Mouse (Mus musculus) intestine, embryonic 16.5 days (tissue): Measurements from ENCODE around the gene Slc16a6. TPM values are rescaled to one million over a fixed set of nuclear protein-coding genes. Genes with fewer than 3 reads are reported as not detected.

Experiments used
- ATAC-seq: fragments of 200-750 bp; cut with Nextera tagmentation; 2 replicates; pipeline ENCODE4 v1.8.0; 2017; ENCODE audit warnings: moderate TSS enrichment, moderate library complexity
- H3K27ac ChIP-seq: fragments of 300-500 bp; sonication (generic); 2 replicates; pipeline ENCODE4 v1.5.1; 2014; ENCODE audit warnings: mild to moderate bottlenecking, low read length
- H3K27me3 ChIP-seq: fragments of 300-500 bp; sonication (generic); replicated peaks from 2 replicates; pipeline ENCODE4 v1.6.1; 2014; ENCODE audit warnings: low read length, control low read depth, mixed read lengths; ENCODE audit not compliant: control insufficient read depth, insufficient read depth
- H3K36me3 ChIP-seq: fragments of 300-500 bp; sonication (generic); 2 replicates; pipeline ENCODE4 v1.6.1; 2014; ENCODE audit warnings: low read length, control low read depth; ENCODE audit not compliant: control insufficient read depth, insufficient read depth
- H3K4me1 ChIP-seq: fragments of 300-500 bp; sonication (generic); 2 replicates; pipeline ENCODE4 v1.6.1; 2014; ENCODE audit warnings: low read length, control low read depth, mixed read lengths; ENCODE audit not compliant: control insufficient read depth, insufficient read depth
- H3K4me2 ChIP-seq: fragments of 300-500 bp; sonication (generic); 2 replicates; pipeline ENCODE4 v1.6.1; 2014; ENCODE audit warnings: low read depth, low read length, control low read depth
- H3K4me3 ChIP-seq: fragments of 300-500 bp; sonication (generic); 2 replicates; pipeline ENCODE4 v1.5.1; 2014; ENCODE audit warnings: mild to moderate bottlenecking, low read length
- H3K9ac ChIP-seq: fragments of 300-500 bp; sonication (generic); 2 replicates; pipeline ENCODE4 v1.6.1; 2014; ENCODE audit warnings: low read depth, low read length
- H3K9me3 ChIP-seq: fragments of 300-500 bp; sonication (generic); 2 replicates; pipeline ENCODE4 v1.6.1; 2016; ENCODE audit warnings: low read length, control low read depth; ENCODE audit not compliant: control insufficient read depth
- WGBS: fragments of 180-500 bp; shearing (Covaris S2); extraction: QIAGEN DNeasy Blood & Tissue Kit; methylation state at CpG from one replicate; pipeline ENCODE4 v1.1.7; 2014; 5-methylcytosine and 5-hydroxymethylcytosine counted together
- microRNA-seq: library from miRNA; unstranded; fragments of <30 nt; microRNA quantifications from one replicate; pipeline ENCODE4, GENCODE M21; 2016
- polyA plus RNA-seq: library from polyadenylated mRNA; unstranded; fragments of >200 nt; fragmentation: Nextera tagmentation; extraction: Ambion mirVana; gene quantifications from 2 replicates; pipeline ENCODE4 v1.2.1, GENCODE M21; 2015

The Slc16a6 gene
- polyA plus RNA-seq, 1 experiment from 2014 or later: 26.6 TPM

DNA sequence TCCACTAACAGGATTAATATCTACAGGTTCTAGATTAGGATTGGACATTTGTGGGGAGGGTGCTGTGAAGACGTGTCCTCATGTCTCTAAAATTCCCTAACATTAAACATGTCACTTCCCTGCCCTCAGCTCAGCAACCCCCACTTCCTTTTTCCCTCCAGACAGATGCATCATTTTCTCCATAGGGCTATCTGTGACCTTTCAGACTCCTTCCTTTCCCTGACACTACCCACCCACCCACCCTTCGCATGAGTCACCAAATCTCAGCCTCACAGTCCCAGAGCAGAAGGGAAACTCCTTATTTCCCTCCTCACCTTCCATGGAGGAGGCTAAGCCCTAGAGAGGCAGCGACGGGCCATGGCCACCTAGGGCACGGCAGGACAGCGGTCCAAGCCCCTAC is 59.8 kb downstream of the Slc16a6 start, which contains the start of gene 9930022D16Rik:
9930022D16Rik (plus strand) TSS at position 301 of the 400 bp plus-strand sequence.
- Histone ChIP-seq H3K27ac (no peak within 1 kb of the TSS), H3K9me3 (no peaks in the 10 kb centered on the region), H3K4me3 (no peak within 1 kb of the TSS), H3K9ac (no peak within 1 kb of the TSS), H3K4me1 (no peaks in the 10 kb centered on the region), H3K27me3 (no peaks in the 10 kb centered on the region), H3K36me3 (no peaks in the 10 kb centered on the region), H3K4me2 (no peak within 1 kb of the TSS)
- 81% methylated on average over 6 of the region's 6 CpGs for WGBS
- ATAC-seq: no peak

DNA sequence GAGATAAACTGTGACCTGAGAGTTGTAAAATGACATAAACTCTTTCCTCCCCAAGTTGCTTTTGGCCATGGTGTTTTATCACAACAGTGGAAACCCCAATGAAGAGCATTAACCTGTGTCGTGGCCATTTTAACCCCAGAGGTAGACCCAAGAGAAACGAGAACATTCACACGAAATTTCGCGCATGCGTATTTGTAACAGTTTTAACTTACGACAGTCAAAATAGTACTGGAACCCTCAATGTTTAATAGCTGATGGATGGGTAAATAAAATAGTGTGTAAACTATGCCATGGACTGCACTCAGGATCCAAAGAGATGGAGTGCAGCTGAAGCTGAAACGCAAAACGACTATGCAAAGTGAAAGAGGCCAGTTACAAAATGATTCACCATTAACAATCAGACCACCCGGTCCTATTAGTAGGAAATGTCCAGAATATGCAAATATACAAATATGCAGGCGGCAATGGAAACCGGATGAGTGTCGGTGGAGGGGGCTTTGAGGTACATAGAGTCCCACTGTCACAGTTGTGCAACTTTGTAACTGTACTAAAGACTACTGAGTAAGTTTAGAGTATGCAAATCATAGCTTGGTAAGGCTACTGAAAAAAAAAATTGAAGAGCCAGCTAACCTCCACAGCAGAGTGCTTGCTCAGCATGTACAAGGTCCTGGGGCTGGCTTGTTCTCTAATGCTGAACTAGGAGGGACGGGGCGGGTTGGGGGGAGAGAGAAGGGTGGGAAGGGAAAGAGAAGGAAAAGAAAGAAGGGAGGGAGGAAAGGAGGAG is 63.0 kb downstream of the Slc16a6 start:
- WGBS: 78% methylated on average over 15 of the region's 15 CpGs
- H3K4me3 ChIP-seq: no peak overlapping the region
- H3K27ac ChIP-seq: no peak overlapping the region
- no peaks in the 10 kb centered on the region for H3K9me3 ChIP-seq
- no peak for ATAC-seq
- no peaks in the 10 kb centered on the region for H3K4me1 ChIP-seq
- H3K4me2 ChIP-seq: no peak overlapping the region
- no peak overlapping the region for H3K9ac ChIP-seq
- no peaks in the 10 kb centered on the region for H3K36me3 ChIP-seq
- H3K27me3 ChIP-seq: no peaks in the 10 kb centered on the region

DNA sequence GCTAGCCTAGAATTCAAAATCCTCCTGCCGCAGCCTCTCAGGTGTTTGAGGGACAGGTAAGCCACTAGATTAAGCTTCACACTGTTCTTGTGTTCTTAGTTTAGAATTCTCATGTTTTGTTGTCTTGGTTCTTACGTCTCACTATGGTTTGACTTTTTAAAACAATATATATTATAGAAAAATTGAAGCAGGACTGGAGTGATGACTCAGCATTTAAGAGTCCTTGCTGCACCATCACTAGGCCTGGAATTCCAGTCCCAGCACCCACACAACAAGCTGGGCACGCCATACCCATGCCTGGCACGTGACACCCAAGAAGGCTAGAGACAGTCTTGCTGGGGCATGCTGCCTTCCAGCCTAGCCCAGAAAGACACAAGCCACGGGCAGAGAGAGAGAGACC is 67.0 kb downstream of the Slc16a6 start:
- Histone ChIP-seq H3K4me2 (no peak overlapping the region), H3K36me3 (no peaks in the 10 kb centered on the region), H3K9me3 (no peaks in the 10 kb centered on the region), H3K27ac (no peak overlapping the region), H3K4me1 (no peaks in the 10 kb centered on the region), H3K9ac (no peak overlapping the region), H3K27me3 (no peaks in the 10 kb centered on the region), H3K4me3 (no peak overlapping the region)
- 90% methylated on average over 5 of the region's 5 CpGs for WGBS
- ATAC-seq: no peak

Small RNA genes lying within 50 kb of the gene (microRNA-seq; reads per million reads assigned to microRNA genes)
- gene Gm25540: not detected

Other genes with a start within 250 kb of the Slc16a6 start
- 3.5 and 3.8 TPM in 2 replicates for gene Rgs9, start 175.5 kb downstream of the Slc16a6 start, polyA plus RNA-seq
- gene Gna13, start 110.8 kb downstream of the Slc16a6 start, polyA plus RNA-seq: 36.1 and 39.6 TPM in 2 replicates
- gene 9930022D16Rik, start 59.7 kb downstream of the Slc16a6 start, polyA plus RNA-seq: not detected in 2 replicates
- gene Amz2, start 47.7 kb downstream of the Slc16a6 start, polyA plus RNA-seq: 35.9 and 39.1 TPM in 2 replicates
- gene Arsg, start 224 bp downstream of the Slc16a6 start, polyA plus RNA-seq: 3.1 and 4.6 TPM in 2 replicates
- gene Wipi1, start 138.4 kb upstream of the Slc16a6 start, polyA plus RNA-seq: 27.3 and 27.5 TPM in 2 replicates
- 250 and 256 TPM in 2 replicates for gene Prkar1a, start 175.8 kb upstream of the Slc16a6 start, polyA plus RNA-seq
- 3.3 and 3.8 TPM in 2 replicates for gene Fam20a, start 248.7 kb upstream of the Slc16a6 start, polyA plus RNA-seq